Mouse (Mus musculus) hindbrain, embryonic 12.5 days (tissue): Measurements from ENCODE around the gene Creb3l2. TPM values are rescaled to one million over a fixed set of nuclear protein-coding genes. Genes with fewer than 3 reads are reported as not detected.

Experiments used
- ATAC-seq: fragments of 200-750 bp; cut with Nextera tagmentation; 2 replicates; pipeline ENCODE4 v1.8.0; 2017; ENCODE audit warnings: moderate TSS enrichment; ENCODE audit not compliant: low FRiP score
- H3K27ac ChIP-seq: fragments of 300-500 bp; sonication (generic); 2 replicates; pipeline ENCODE4 v1.5.1; 2016; ENCODE audit warnings: mild to moderate bottlenecking
- H3K27me3 ChIP-seq: fragments of 300-500 bp; sonication (generic); 2 replicates; pipeline ENCODE4 v1.6.1; 2016; ENCODE audit warnings: mild to moderate bottlenecking
- H3K36me3 ChIP-seq: fragments of 300-500 bp; sonication (generic); 2 replicates; pipeline ENCODE4 v1.6.1; 2016; ENCODE audit warnings: mild to moderate bottlenecking
- H3K4me1 ChIP-seq: fragments of 300-500 bp; sonication (generic); 2 replicates; pipeline ENCODE4 v1.6.1; 2016
- H3K4me2 ChIP-seq: fragments of 300-500 bp; sonication (generic); replicated peaks from 2 replicates; pipeline ENCODE4 v1.6.1; 2016; ENCODE audit warnings: mild to moderate bottlenecking
- H3K4me3 ChIP-seq: fragments of 300-500 bp; sonication (generic); 2 replicates; pipeline ENCODE4 v1.5.1; 2016; ENCODE audit warnings: mild to moderate bottlenecking
- H3K9ac ChIP-seq: fragments of 300-500 bp; sonication (generic); 2 replicates; pipeline ENCODE4 v1.6.1; 2016; ENCODE audit warnings: mild to moderate bottlenecking, moderate library complexity
- H3K9me3 ChIP-seq: fragments of 300-500 bp; sonication (generic); replicated peaks from 2 replicates; pipeline ENCODE4 v1.6.1; 2016; ENCODE audit warnings: mild to moderate bottlenecking
- WGBS: fragments of 180-500 bp; shearing (Covaris S2); methylation state at CpG from one replicate; pipeline ENCODE4 v1.1.7; 2016; 5-methylcytosine and 5-hydroxymethylcytosine counted together
- polyA plus RNA-seq: library from polyadenylated mRNA; unstranded; fragments of >200 nt; fragmentation: Nextera tagmentation; extraction: Ambion mirVana; gene quantifications from 2 replicates; pipeline ENCODE4 v1.2.1, GENCODE M21; 2016

The Creb3l2 gene
- polyA plus RNA-seq, 1 experiment from 2014 or later: 14.9 TPM

DNA sequence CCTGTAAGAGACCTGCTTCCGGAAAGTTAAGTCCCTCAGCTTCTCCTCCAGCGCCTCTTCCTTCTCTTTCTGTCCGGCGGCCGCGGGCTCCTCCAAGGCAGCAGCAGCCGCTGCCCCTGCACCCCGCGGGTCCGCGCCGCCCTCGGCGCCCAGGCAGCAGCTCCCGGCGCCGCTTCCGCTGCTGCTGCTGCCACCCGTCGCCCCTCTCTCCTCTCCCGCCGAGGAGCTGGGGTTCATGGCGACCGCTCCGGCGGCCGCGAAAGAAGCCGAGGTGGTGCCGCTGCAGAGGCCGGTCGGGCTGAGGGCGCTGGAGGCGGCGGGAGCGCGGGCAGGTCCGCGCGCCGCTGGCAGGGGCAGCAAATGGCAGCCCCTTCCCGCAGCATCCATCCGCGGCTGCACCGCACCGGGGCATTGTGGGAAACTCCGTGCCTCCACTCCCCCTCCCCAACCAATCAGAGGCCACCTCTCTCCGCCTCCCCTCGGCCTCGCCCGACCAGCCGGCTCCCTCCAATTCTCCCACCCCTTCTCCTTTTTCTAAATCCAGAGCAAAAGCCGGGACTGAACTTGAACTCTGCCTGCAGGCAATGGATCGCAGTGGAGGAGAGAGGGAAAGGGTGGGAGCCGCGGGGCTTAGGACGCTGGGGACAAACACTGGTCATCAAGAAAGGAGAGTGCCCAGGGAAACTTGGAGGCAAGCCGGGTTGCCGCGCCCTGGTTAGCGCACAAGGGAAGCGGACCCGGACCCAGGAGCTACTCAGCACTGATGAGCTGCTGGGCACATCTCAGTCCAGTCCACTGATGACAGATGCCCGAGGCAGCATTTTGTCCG is 142.2 kb downstream of the Creb3l2 start, which contains the start of gene Dgki:
Gene Dgki (minus strand): TSS at position 623 of the 829 bp plus-strand sequence.
- WGBS: under 1% methylated on average over 56 of the region's 65 CpGs
- Histone ChIP-seq H3K4me1 (peaks cover 31% of the 10 kb centered on the region), H3K27ac (peak within 1 kb of the TSS; percentile 71), H3K9ac (peak within 1 kb of the TSS; percentile 80), H3K9me3 (no peaks in the 10 kb centered on the region), H3K4me2 (peak within 1 kb of the TSS; percentile 91), H3K36me3 (no peaks in the 10 kb centered on the region), H3K4me3 (peak within 1 kb of the TSS; percentile 66), H3K27me3 (peaks cover 41% of the 10 kb centered on the region)
- peak; percentile 96 for ATAC-seq

DNA sequence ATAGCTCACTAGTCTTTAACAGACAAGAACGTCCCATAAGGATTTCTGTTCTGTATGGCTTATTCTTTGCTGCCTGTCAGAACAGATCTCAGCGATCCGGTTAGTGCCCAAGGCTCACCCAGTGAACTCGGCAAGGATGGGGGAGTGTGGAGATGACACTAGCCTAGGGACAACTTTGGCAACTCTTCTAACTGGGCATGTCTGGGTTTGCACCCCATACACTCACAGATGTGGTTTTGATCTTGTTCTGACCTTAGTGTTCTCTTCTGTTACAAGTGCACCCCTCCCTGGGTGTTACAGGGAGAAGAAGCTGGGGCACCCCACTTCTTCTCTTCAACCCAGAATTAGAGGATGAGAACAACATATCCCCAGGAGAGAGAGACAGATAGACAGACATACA is 143.0 kb downstream of the Creb3l2 start:
- H3K4me3 ChIP-seq: peak overlapping the region; percentile 66
- peak overlapping the region; percentile 91 for H3K4me2 ChIP-seq
- ATAC-seq: no peak
- 36% methylated on average over 4 of the region's 4 CpGs for WGBS
- peak overlapping the region; percentile 80; the same call in 1 of the 2 replicates for H3K9ac ChIP-seq
- no peaks in the 10 kb centered on the region for H3K9me3 ChIP-seq
- peaks cover 31% of the 10 kb centered on the region for H3K4me1 ChIP-seq
- H3K27ac ChIP-seq: no peak overlapping the region
- H3K27me3 ChIP-seq: peaks cover 41% of the 10 kb centered on the region
- no peaks in the 10 kb centered on the region for H3K36me3 ChIP-seq

DNA sequence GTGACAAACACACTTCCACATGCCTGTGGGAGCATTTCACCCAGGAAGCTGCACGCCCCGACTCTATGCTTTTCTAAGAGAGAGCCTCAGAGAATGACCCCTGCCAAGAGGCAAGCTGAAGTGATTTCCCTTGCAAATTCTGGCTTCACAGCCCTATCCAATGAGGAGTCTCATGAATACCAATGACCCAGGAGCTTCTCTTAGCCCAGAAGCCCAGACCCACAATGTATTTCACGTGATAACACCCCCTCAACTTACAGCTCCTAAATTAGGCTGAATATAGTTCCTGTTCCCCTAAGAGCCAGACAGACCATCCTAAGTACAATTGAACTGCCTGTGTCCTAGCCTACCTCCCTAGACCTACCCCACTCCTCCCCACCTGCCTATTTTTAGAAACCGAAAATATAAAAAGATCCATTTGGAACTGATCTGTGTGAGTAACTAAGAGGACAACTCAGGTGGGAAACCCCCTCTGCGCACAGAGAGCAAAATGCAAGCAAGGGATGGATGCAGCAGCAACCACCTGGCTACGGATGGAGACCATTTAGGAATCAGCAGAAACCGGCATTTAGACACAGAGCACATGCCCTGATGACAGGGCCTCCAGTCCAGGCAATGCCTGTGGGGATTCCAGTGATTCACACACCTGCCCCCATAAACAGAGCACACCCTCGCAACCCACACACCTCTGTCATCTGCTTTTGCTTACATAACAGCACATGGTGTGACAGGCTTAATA is 144.0 kb downstream of the Creb3l2 start:
- H3K27ac ChIP-seq: no peak overlapping the region
- H3K4me3 ChIP-seq: no peak overlapping the region; the same call in 1 of the 2 replicates
- peaks cover 31% of the 10 kb centered on the region for H3K4me1 ChIP-seq
- H3K9ac ChIP-seq: no peak overlapping the region
- ATAC-seq: no peak
- no peaks in the 10 kb centered on the region for H3K36me3 ChIP-seq
- 35% methylated on average over 8 of the region's 8 CpGs for WGBS
- no peaks in the 10 kb centered on the region for H3K9me3 ChIP-seq
- H3K4me2 ChIP-seq: peak overlapping the region; percentile 91
- H3K27me3 ChIP-seq: peaks cover 41% of the 10 kb centered on the region

DNA sequence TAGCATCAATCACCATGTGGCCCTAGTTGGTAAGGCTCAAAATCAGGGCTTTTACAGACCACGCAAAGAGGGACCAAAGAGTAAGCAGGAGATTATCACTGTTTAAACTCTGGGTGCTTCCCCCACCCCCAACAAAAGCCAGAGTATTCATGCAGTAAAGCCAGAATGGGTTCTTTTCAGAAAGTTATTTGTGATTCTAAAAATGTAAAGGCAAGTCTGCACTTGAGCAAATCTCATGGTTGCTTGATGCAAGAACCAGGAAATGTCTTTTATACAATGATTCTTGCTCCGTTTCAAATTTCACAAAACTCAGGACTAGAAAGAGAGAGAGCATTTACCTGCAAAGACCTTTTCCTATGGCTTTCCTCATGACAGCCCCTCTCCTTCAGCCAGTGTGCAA is 149.9 kb downstream of the Creb3l2 start:
- no peaks in the 10 kb centered on the region for H3K27me3 ChIP-seq
- no peak for ATAC-seq
- 80% methylated on average over 2 of the region's 2 CpGs for WGBS

DNA sequence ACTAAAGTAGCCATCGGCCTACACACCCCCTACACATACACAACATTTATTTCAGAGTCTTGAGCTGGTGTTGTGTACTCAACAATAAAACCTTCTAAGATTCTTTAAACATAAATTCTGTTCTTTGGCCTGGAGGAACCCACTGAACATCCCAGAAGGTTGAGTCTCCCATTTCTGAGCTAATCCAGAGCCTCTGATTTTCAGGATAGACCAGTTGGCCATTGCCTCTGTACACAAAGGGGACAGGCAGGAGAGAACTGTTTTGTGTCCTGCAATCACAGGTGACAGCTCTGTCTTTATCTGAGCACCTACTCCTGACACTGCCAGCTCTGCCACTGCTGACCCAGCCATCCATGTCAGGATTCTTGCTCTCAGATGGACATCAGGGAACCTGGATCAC is 150.8 kb downstream of the Creb3l2 start:
- no peak overlapping the region for H3K27ac ChIP-seq
- ATAC-seq: no peak
- no peaks in the 10 kb centered on the region for H3K9me3 ChIP-seq
- H3K4me1 ChIP-seq: no peaks in the 10 kb centered on the region
- no peaks in the 10 kb centered on the region for H3K27me3 ChIP-seq
- no peak overlapping the region for H3K4me3 ChIP-seq
- no peak overlapping the region for H3K4me2 ChIP-seq
- H3K36me3 ChIP-seq: no peaks in the 10 kb centered on the region
- no peak overlapping the region for H3K9ac ChIP-seq
- WGBS: 100% methylated on average over 1 of the region's 1 CpGs

More for the DNA sequence above, 149.9 kb downstream of the Creb3l2 start:
- Histone ChIP-seq H3K4me1 (peaks cover under 1% of the 10 kb centered on the region; the same call in 1 of the 2 replicates), H3K4me3 (no peak overlapping the region), H3K9ac (no peak overlapping the region), H3K4me2 (no peak overlapping the region), H3K9me3 (no peaks in the 10 kb centered on the region), H3K36me3 (no peaks in the 10 kb centered on the region), H3K27ac (no peak overlapping the region)

DNA sequence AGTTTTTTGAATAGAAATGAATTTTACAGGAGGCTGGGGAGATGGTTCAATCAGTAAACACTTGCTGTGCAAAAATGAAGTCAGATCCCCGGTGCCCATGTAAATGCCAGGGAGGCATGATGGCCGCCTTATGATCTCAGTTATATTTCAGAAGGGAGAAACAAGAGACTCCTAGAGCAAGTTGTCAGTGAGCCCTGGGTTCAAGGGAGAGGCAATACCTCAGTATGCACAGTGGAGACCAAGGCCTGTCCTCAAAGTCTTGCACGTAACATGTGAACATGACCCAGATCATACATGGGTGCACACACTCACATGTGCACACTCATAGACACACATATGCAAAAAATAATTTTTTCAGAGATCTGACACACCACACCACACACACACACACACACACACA is 151.3 kb downstream of the Creb3l2 start:
- no peak overlapping the region for H3K9ac ChIP-seq
- H3K36me3 ChIP-seq: no peaks in the 10 kb centered on the region
- no peaks in the 10 kb centered on the region for H3K27me3 ChIP-seq
- H3K9me3 ChIP-seq: no peaks in the 10 kb centered on the region
- no peak for ATAC-seq
- H3K4me3 ChIP-seq: no peak overlapping the region
- 95% methylated on average over 3 of the region's 3 CpGs for WGBS
- H3K27ac ChIP-seq: no peak overlapping the region
- H3K4me1 ChIP-seq: no peaks in the 10 kb centered on the region
- H3K4me2 ChIP-seq: no peak overlapping the region

DNA sequence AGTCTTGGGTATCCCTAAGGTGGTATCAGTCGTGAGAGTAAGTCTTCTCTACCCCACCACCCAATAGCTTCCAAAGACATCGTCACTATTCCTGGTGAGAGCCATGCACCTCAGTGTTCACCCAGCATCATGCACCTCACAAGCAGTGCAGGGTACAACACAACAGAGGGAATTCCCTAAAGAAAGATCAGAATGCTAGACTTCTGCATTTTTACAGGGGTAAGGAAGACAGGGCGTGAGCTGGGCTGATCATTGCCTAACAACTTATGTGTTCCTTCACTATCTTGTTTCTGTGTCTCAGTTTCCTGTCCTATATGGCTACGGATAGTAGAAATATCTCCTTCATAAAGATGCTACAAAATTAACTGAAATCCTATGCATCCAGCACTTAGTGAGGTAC is 155.8 kb downstream of the Creb3l2 start:
- no peaks in the 10 kb centered on the region for H3K4me1 ChIP-seq
- H3K9me3 ChIP-seq: no peaks in the 10 kb centered on the region
- H3K4me3 ChIP-seq: no peak overlapping the region
- no peaks in the 10 kb centered on the region for H3K36me3 ChIP-seq
- no peaks in the 10 kb centered on the region for H3K27me3 ChIP-seq
- H3K4me2 ChIP-seq: no peak overlapping the region
- no peak overlapping the region for H3K9ac ChIP-seq
- no peak overlapping the region for H3K27ac ChIP-seq
- ATAC-seq: no peak
- WGBS: 92% methylated on average over 4 of the region's 4 CpGs

DNA sequence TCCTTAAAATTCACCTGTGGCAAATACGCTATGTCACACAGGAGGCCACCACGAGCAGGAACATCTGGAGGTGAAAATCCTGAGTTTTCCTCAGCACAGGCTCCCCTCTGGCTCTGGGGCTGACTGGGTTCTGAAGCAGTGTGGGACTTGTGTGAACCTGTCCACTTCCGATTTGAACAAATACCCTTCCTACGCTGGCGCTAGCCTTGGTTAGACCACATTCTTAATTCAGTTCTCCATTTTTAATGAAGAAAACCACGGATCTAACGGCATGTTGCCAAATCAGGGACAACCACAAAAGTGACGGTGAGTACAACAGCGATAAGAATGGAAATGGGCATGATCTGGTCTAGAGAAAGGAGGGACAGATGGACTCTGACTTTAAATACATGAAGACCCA is 157.1 kb downstream of the Creb3l2 start:
- no peak overlapping the region for H3K4me2 ChIP-seq
- 95% methylated on average over 9 of the region's 9 CpGs for WGBS
- no peak overlapping the region for H3K27ac ChIP-seq
- no peaks in the 10 kb centered on the region for H3K9me3 ChIP-seq
- H3K4me1 ChIP-seq: no peaks in the 10 kb centered on the region
- no peak overlapping the region for H3K4me3 ChIP-seq
- no peaks in the 10 kb centered on the region for H3K36me3 ChIP-seq
- ATAC-seq: no peak
- no peaks in the 10 kb centered on the region for H3K27me3 ChIP-seq
- H3K9ac ChIP-seq: no peak overlapping the region

DNA sequence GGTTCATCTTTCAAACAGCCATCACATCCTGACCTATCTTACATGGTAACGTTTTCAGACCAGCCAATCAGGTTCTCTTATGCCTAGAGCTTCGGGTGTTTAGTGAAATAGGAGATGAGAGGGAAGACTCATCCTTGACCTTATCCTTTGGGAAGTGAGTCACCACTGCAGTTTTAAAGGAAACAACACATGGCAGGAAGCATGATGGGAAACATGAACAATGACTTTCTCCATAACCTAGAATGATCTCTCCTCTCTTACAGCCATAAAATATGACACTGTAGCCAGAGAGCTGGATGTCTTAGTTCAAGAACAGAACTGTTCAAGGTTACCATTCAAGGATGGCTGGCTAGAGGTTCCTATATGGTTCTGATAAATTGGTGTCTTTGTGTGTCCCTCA is 158.6 kb downstream of the Creb3l2 start:
- no peak for ATAC-seq
- no peak overlapping the region for H3K4me2 ChIP-seq
- H3K4me3 ChIP-seq: no peak overlapping the region
- H3K9ac ChIP-seq: no peak overlapping the region
- H3K4me1 ChIP-seq: no peaks in the 10 kb centered on the region
- H3K27me3 ChIP-seq: no peaks in the 10 kb centered on the region
- WGBS: 65% methylated on average over 2 of the region's 2 CpGs
- no peaks in the 10 kb centered on the region for H3K36me3 ChIP-seq
- no peak overlapping the region for H3K27ac ChIP-seq
- H3K9me3 ChIP-seq: no peaks in the 10 kb centered on the region

DNA sequence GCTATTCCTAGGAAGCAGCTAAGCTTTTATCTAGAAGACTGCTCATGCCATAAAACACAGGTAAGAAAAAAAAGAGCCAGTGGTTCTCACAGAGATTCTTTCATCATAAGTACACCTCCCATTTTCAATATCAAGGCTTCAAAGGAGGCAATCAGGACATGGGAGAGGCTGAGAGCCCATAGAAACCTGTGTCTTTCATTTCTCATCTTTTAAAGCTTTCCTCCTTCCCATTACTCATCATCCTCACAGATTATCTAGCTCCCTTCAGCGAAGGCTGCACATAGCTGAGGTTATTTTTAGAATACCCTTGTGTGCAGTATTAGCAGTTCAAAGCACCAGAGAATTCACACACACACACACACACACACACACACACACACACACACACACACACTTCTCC is 159.3 kb downstream of the Creb3l2 start:
- H3K27me3 ChIP-seq: no peaks in the 10 kb centered on the region
- H3K9me3 ChIP-seq: no peaks in the 10 kb centered on the region
- no peak overlapping the region for H3K4me3 ChIP-seq
- no peak overlapping the region for H3K9ac ChIP-seq
- no peak overlapping the region for H3K4me2 ChIP-seq
- no peak overlapping the region for H3K27ac ChIP-seq
- 79% methylated on average over 1 of the region's 1 CpGs for WGBS
- ATAC-seq: no peak
- no peaks in the 10 kb centered on the region for H3K36me3 ChIP-seq
- no peaks in the 10 kb centered on the region for H3K4me1 ChIP-seq
